Mouse (Mus musculus) forebrain, embryonic 11.5 days (tissue): Measurements from ENCODE around the gene Hoxa7. TPM values are rescaled to one million over a fixed set of nuclear protein-coding genes. Genes with fewer than 3 reads are reported as not detected.

Experiments used
- ATAC-seq: fragments of 200-750 bp; cut with Nextera tagmentation; replicated peaks from 2 replicates; pipeline ENCODE4 v1.8.0; 2017; ENCODE audit warnings: moderate TSS enrichment; ENCODE audit not compliant: low FRiP score
- DNase-seq: peaks from one replicate; pipeline ENCODE4 v3.0.0-alpha.2; 2017; ENCODE audit warnings: low spot score
- H3K27ac ChIP-seq: fragments of 300-500 bp; sonication (generic); 2 replicates; pipeline ENCODE4 v1.5.1; 2014; ENCODE audit warnings: low read depth, low read length
- H3K27me3 ChIP-seq: fragments of 300-500 bp; sonication (generic); 2 replicates; pipeline ENCODE4 v1.6.1; 2014; ENCODE audit warnings: mild to moderate bottlenecking, low read length, mixed read lengths; ENCODE audit not compliant: control insufficient read depth, insufficient read depth
- H3K36me3 ChIP-seq: fragments of 300-500 bp; sonication (generic); 2 replicates; pipeline ENCODE4 v1.6.1; 2014; ENCODE audit warnings: mild to moderate bottlenecking, low read length, moderate library complexity, mixed read lengths; ENCODE audit not compliant: control insufficient read depth, insufficient read depth
- H3K4me1 ChIP-seq: fragments of 300-500 bp; sonication (generic); replicated peaks from 2 replicates; pipeline ENCODE4 v1.6.1; 2014; ENCODE audit warnings: low read length, mixed read lengths; ENCODE audit not compliant: control insufficient read depth, insufficient read depth
- H3K4me2 ChIP-seq: fragments of 300-500 bp; sonication (generic); 2 replicates; pipeline ENCODE4 v1.6.1; 2014; ENCODE audit warnings: low read depth, mild to moderate bottlenecking, low read length, moderate library complexity, mixed read lengths; ENCODE audit not compliant: severe bottlenecking
- H3K4me3 ChIP-seq: fragments of 300-500 bp; sonication (generic); 2 replicates; pipeline ENCODE4 v1.5.1; 2014; ENCODE audit warnings: low read depth, low read length
- H3K9ac ChIP-seq: fragments of 300-500 bp; sonication (generic); 2 replicates; pipeline ENCODE4 v1.6.1; 2014; ENCODE audit warnings: low read length
- H3K9me3 ChIP-seq: fragments of 300-500 bp; sonication (generic); 2 replicates; pipeline ENCODE4 v1.6.1; 2016; ENCODE audit warnings: low read length, mixed read lengths; ENCODE audit not compliant: control insufficient read depth
- WGBS: fragments of 180-500 bp; shearing (Covaris S2); extraction: QIAGEN DNeasy Blood & Tissue Kit; methylation state at CpG from one replicate; pipeline ENCODE4 v1.1.7; 2014; 5-methylcytosine and 5-hydroxymethylcytosine counted together
- microRNA counts: library from miRNA; unstranded; fragments of <30 nt; microRNA quantifications from one replicate; lab custom pipeline; 2015
- microRNA-seq: library from miRNA; unstranded; fragments of <30 nt; microRNA quantifications from one replicate; pipeline ENCODE4, GENCODE M21; 2016; ENCODE audit not compliant: insufficient number of aligned reads
- polyA plus RNA-seq: library from polyadenylated mRNA; unstranded; fragments of >200 nt; fragmentation: Nextera tagmentation; extraction: Ambion mirVana; gene quantifications from 2 replicates; pipeline ENCODE4 v1.2.1, GENCODE M21; 2014

Gene Hoxa7
- polyA plus RNA-seq, 1 experiment from 2014 or later, result not detected

- peaks cover 93% of the 10 kb centered on the region for H3K27me3 ChIP-seq
- under 1% methylated on average over 28 of the region's 28 CpGs for WGBS
- no peak overlapping the region for H3K9ac ChIP-seq
- H3K36me3 ChIP-seq, result no peaks in the 10 kb centered on the region
- H3K4me1 ChIP-seq, result peaks cover 2% of the 10 kb centered on the region; the same call in 1 of the 2 replicates
- no peaks in the 10 kb centered on the region for H3K9me3 ChIP-seq
- no peak overlapping the region for H3K4me3 ChIP-seq
- DNase-seq (peak; percentile 55), ATAC-seq (no peak)
- H3K4me2 ChIP-seq, result no peak overlapping the region
- no peak overlapping the region for H3K27ac ChIP-seq
Observed at GRCm38 (mm10) chr6:52165441-52166370, 55.9 kb downstream of the Hoxa7 start.

- Histone ChIP-seq H3K4me2 (no peak within 1 kb of the TSS), H3K4me3 (no peak within 1 kb of the TSS), H3K36me3 (no peaks in the 10 kb centered on the region), H3K27me3 (peaks cover 93% of the 10 kb centered on the region), H3K9me3 (no peaks in the 10 kb centered on the region), H3K4me1 (peaks cover 2% of the 10 kb centered on the region; the same call in 1 of the 2 replicates), H3K9ac (no peak within 1 kb of the TSS), H3K27ac (no peak within 1 kb of the TSS)
- 0% methylated on average over 25 of the region's 25 CpGs for WGBS
- ATAC-seq (no peak), DNase-seq (peak; percentile 56)
Observed at GRCm38 (mm10) chr6:52164626-52165440, 56.8 kb downstream of the Hoxa7 start, which contains the start of gene Hoxa2. Gene Hoxa2 (minus strand): TSS chr6:52164831.

MicroRNAs encoded within 50 kb of the gene (microRNA counts, 519-probe panel; counts per million panel counts)
- microRNA mmu-miR-196b (lab: Ali Mortazavi, UCI), result 31.2 counts per million

Small RNA genes within 50 kb of the gene (microRNA-seq; reads per million reads assigned to microRNA genes)
- gene Mir196b, result 9.3 reads per million, percentile 3 among the genes with 10 or more reads in this experiment

Other genes starting within 250 kb of the Hoxa7 start
- 6.1 and 7.7 TPM in 2 replicates for gene Skap2, start 209.3 kb downstream of the Hoxa7 start, polyA plus RNA-seq
- 0.43 TPM in 1 of 2 replicates, not detected in the other for gene Hoxa1, start 63.5 kb downstream of the Hoxa7 start, polyA plus RNA-seq
- gene Hoxa2, start 57.0 kb downstream of the Hoxa7 start, polyA plus RNA-seq, result not detected in 2 replicates
- gene 5730596B20Rik, start 44.4 kb downstream of the Hoxa7 start, polyA plus RNA-seq, result not detected in 2 replicates
- not detected in 2 replicates for gene Hoxa4, start 30.1 kb downstream of the Hoxa7 start, polyA plus RNA-seq
- gene Hoxa5, start 17.3 kb downstream of the Hoxa7 start, polyA plus RNA-seq, result not detected in 2 replicates
- gene Hoxa6, start 13.1 kb downstream of the Hoxa7 start, polyA plus RNA-seq, result not detected in 2 replicates
- gene Hoxa3, start 8.5 kb downstream of the Hoxa7 start, polyA plus RNA-seq, result not detected in 2 replicates
- gene Gm28308, start 8.5 kb downstream of the Hoxa7 start, polyA plus RNA-seq, result not detected in 2 replicates
- not detected in 2 replicates for gene Hoxa9, start 9.2 kb upstream of the Hoxa7 start, polyA plus RNA-seq
- not detected in 2 replicates for gene Hoxa10, start 19.0 kb upstream of the Hoxa7 start, polyA plus RNA-seq
- not detected in 2 replicates for gene Hoxa11, start 24.0 kb upstream of the Hoxa7 start, polyA plus RNA-seq
- not detected in 2 replicates for gene Hoxa13, start 39.0 kb upstream of the Hoxa7 start, polyA plus RNA-seq
- not detected in 2 replicates for gene Evx1, start 91.6 kb upstream of the Hoxa7 start, polyA plus RNA-seq